ENCODE assay signal across 28 mouse cellular contexts in genomic region chr9:70274887-70275555, GRCm38 (mm10).
A peak's percentile ranks its signal among the peaks of the same experiment; 100 is the strongest.
DNase-seq lines count a peak whose midpoint lies in the region; ATAC-seq and TF ChIP-seq lines count a peak whose summit lies in the region.
"Had no signal": no experiment of that assay in that cellular context is flagged by ENCODE, and none has a peak within 500 bp of the region (broad histone marks: within the 10 kb centered on the region; RNA-seq: fewer than 3 reads in every experiment).

No protein-coding gene starts in this region.

- H3K9me3 ChIP-seq in lung, embryonic 15.5 days: no peaks in the 10 kb centered on the region
- H3K9me3 ChIP-seq in E14TG2a.4 (ENCODE audit: low read length): no peaks in the 10 kb centered on the region
- no peaks in the 10 kb centered on the region for H3K9me3 ChIP-seq in intestine, embryonic 15.5 days
- no peaks in the 10 kb centered on the region for H3K9me3 ChIP-seq in stomach, embryonic 15.5 days
- H3K9me3 ChIP-seq: embryonic facial prominence, embryonic 12.5 days; forebrain, embryonic 15.5 days; G1E; hindbrain, embryonic 12.5 days; limb, embryonic 12.5 days; midbrain, embryonic 13.5 days; neural tube, embryonic 15.5 days had no signal

- no peak for DNase-seq in lung, postnatal 25 days (ENCODE audit: low spot score)
- no peak for DNase-seq in cerebellum, postnatal 25 days
- DNase-seq in layer of hippocampus, adult 9-10 months (ENCODE audit: low spot score): no peak
- DNase-seq: adrenal gland, adult 8-10 months; cerebellum, adult 8-10 months; cerebellum, postnatal 36 days; gastrocnemius, postnatal 25 days; heart, adult 18-20 months; heart, postnatal 36 days; kidney, adult 11 months; kidney, postnatal 14 days; retina, postnatal 1 day; right cerebral cortex, postnatal 14 days; thymus, postnatal 4 days had no signal

- no peak overlapping the region for H3K4me3 ChIP-seq in lung, embryonic 15.5 days
- peak overlapping the region; percentile 27 for H3K4me3 ChIP-seq in E14TG2a.4 (replicated peaks; ENCODE audit: low read length)
- no peak overlapping the region for H3K4me3 ChIP-seq in intestine, embryonic 15.5 days (replicated peaks)
- no peak overlapping the region for H3K4me3 ChIP-seq in stomach, embryonic 15.5 days (replicated peaks)
- H3K4me3 ChIP-seq: embryonic facial prominence, embryonic 12.5 days; forebrain, embryonic 15.5 days; hindbrain, embryonic 12.5 days; limb, embryonic 12.5 days; midbrain, embryonic 13.5 days; neural tube, embryonic 15.5 days had no signal

- H3K27ac ChIP-seq in lung, embryonic 15.5 days: peak overlapping the region; percentile 86
- H3K27ac ChIP-seq in intestine, embryonic 15.5 days: peak overlapping the region; percentile 18; the same call in 1 of the 2 replicates
- H3K27ac ChIP-seq in stomach, embryonic 15.5 days: peak overlapping the region; percentile 72
- H3K27ac ChIP-seq: embryonic facial prominence, embryonic 12.5 days; forebrain, embryonic 15.5 days; hindbrain, embryonic 12.5 days; hindbrain, postnatal 0 days; limb, embryonic 12.5 days; midbrain, embryonic 13.5 days; neural tube, embryonic 15.5 days had no signal

- no peaks in the 10 kb centered on the region for H3K27me3 ChIP-seq in lung, embryonic 15.5 days
- no peaks in the 10 kb centered on the region for H3K27me3 ChIP-seq in E14TG2a.4 (ENCODE audit: insufficient read depth, low read length)
- no peaks in the 10 kb centered on the region for H3K27me3 ChIP-seq in intestine, embryonic 15.5 days (replicated peaks)
- no peaks in the 10 kb centered on the region for H3K27me3 ChIP-seq in stomach, embryonic 15.5 days (replicated peaks)
- H3K27me3 ChIP-seq: embryonic facial prominence, embryonic 12.5 days; forebrain, embryonic 15.5 days; hindbrain, embryonic 12.5 days; limb, embryonic 12.5 days; midbrain, embryonic 13.5 days; neural tube, embryonic 15.5 days had no signal

- no peak overlapping the region for H3K9ac ChIP-seq in lung, embryonic 15.5 days
- no peak overlapping the region for H3K9ac ChIP-seq in intestine, embryonic 15.5 days
- no peak overlapping the region for H3K9ac ChIP-seq in stomach, embryonic 15.5 days
- H3K9ac ChIP-seq: embryonic facial prominence, embryonic 12.5 days; forebrain, embryonic 15.5 days; hindbrain, embryonic 12.5 days; limb, embryonic 12.5 days; midbrain, embryonic 13.5 days; neural tube, embryonic 15.5 days had no signal

- no peaks in the 10 kb centered on the region for H3K36me3 ChIP-seq in lung, embryonic 15.5 days
- no peaks in the 10 kb centered on the region for H3K36me3 ChIP-seq in E14TG2a.4 (ENCODE audit: insufficient read depth, low read length)
- no peaks in the 10 kb centered on the region for H3K36me3 ChIP-seq in intestine, embryonic 15.5 days
- no peaks in the 10 kb centered on the region for H3K36me3 ChIP-seq in stomach, embryonic 15.5 days
- H3K36me3 ChIP-seq: embryonic facial prominence, embryonic 12.5 days; forebrain, embryonic 15.5 days; G1E; hindbrain, embryonic 12.5 days; limb, embryonic 12.5 days; midbrain, embryonic 13.5 days; neural tube, embryonic 15.5 days had no signal

- no peak for TF ChIP-seq CTCF in E14TG2a.4 (conservative IDR thresholded peaks at IDR 0.05; ENCODE audit: low read length)

- peaks cover 42% of the 10 kb centered on the region for H3K4me1 ChIP-seq in lung, embryonic 15.5 days
- peaks cover 68% of the 10 kb centered on the region for H3K4me1 ChIP-seq in E14TG2a.4 (replicated peaks; ENCODE audit: low read depth, low read length)
- 0 out of 2 replicates have a peak, but pooled peaks cover 13% of the 10 kb centered on the region for H3K4me1 ChIP-seq in intestine, embryonic 15.5 days (replicated peaks)
- H3K4me1 ChIP-seq in stomach, embryonic 15.5 days: no peaks in the 10 kb centered on the region; the same call in 1 of the 2 replicates
- H3K4me1 ChIP-seq: embryonic facial prominence, embryonic 12.5 days; hindbrain, embryonic 12.5 days; midbrain, embryonic 13.5 days had no signal

- H3K4me2 ChIP-seq in lung, embryonic 15.5 days: no peak overlapping the region
- H3K4me2 ChIP-seq in intestine, embryonic 15.5 days (replicated peaks): no peak overlapping the region
- 0 out of 2 replicates have a peak overlapping the region, but pooled peaks have one; percentile 3 for H3K4me2 ChIP-seq in stomach, embryonic 15.5 days
- H3K4me2 ChIP-seq: embryonic facial prominence, embryonic 12.5 days; forebrain, embryonic 15.5 days; heart, embryonic 11.5 days; hindbrain, embryonic 12.5 days; limb, embryonic 12.5 days; liver, embryonic 11.5 days; midbrain, embryonic 13.5 days; neural tube, embryonic 15.5 days had no signal

- WGBS in lung, embryonic 15.5 days: 60% methylated on average over 12 of the region's 12 CpGs
- WGBS in intestine, embryonic 15.5 days: 68% methylated on average over 12 of the region's 12 CpGs
- WGBS in stomach, embryonic 15.5 days: 72% methylated on average over 12 of the region's 12 CpGs

- peak; percentile 50; the same call in 1 of the 2 replicates for ATAC-seq in lung, embryonic 15.5 days (ENCODE audit: borderline replicate concordance, extremely low read depth, low FRiP score, low TSS enrichment)
- peak; percentile 54 for ATAC-seq in intestine, embryonic 15.5 days
- peak; percentile 59; the same call in 1 of the 2 replicates for ATAC-seq in stomach, embryonic 15.5 days (ENCODE audit: insufficient read depth, low FRiP score, low read depth)
- ATAC-seq: forebrain, embryonic 15.5 days; hindbrain, postnatal 0 days; midbrain, embryonic 13.5 days had no signal

Comparison
In these comparisons a context has a peak if more than half of its experiments do, and no peak if none do; other contexts are left out.
1. H3K27ac ChIP-seq: peak in every context shown above with its lines; median percentile 86 in lung, embryonic 15.5 days; 72 in stomach, embryonic 15.5 days; 18 in intestine, embryonic 15.5 days.